In genomic region chr10:59768369-59769079, GRCm38 (mm10) we compare ENCODE assay signal across 20 mouse cellular contexts.
DNase-seq lines count a peak whose midpoint lies in the region; ATAC-seq lines count a peak whose summit lies in the region.
"Had no signal": no experiment of that assay in that cellular context is flagged by ENCODE, and none has a peak within 500 bp of the region (broad histone marks: within the 10 kb centered on the region; RNA-seq: fewer than 3 reads in every experiment).

No protein-coding gene starts in this region.

- WGBS in heart, embryonic 12.5 days: 35% methylated on average over 13 of the region's 13 CpGs
- 75% methylated on average over 13 of the region's 13 CpGs for WGBS in liver, embryonic 12.5 days (ENCODE audit: insufficient replicate concordance)
- WGBS in liver, embryonic 13.5 days (ENCODE audit: insufficient replicate concordance): 76% methylated on average over 13 of the region's 13 CpGs
- 78% methylated on average over 13 of the region's 13 CpGs for WGBS in hindbrain, embryonic 12.5 days

- no peak for ATAC-seq in heart, embryonic 12.5 days (ENCODE audit: insufficient number of reproducible peaks, low FRiP score)
- peak; percentile 52; the same call in 1 of the 2 replicates for ATAC-seq in liver, embryonic 12.5 days
- ATAC-seq in liver, embryonic 13.5 days (ENCODE audit: low read depth): peak; percentile 75
- ATAC-seq in hindbrain, embryonic 12.5 days (ENCODE audit: low FRiP score): no peak
- ATAC-seq: activated CD4-positive, CD25-positive, alpha-beta regulatory T cell, adult 4 months; forebrain, postnatal 0 days; hindbrain, postnatal 0 days had no signal

- H3K9ac ChIP-seq in heart, embryonic 12.5 days: no peak overlapping the region
- H3K9ac ChIP-seq in liver, embryonic 12.5 days: no peak overlapping the region
- no peak overlapping the region for H3K9ac ChIP-seq in liver, embryonic 13.5 days
- no peak overlapping the region for H3K9ac ChIP-seq in hindbrain, embryonic 12.5 days
- H3K9ac ChIP-seq: embryonic facial prominence, embryonic 15.5 days; forebrain, postnatal 0 days; heart, embryonic 15.5 days; limb, embryonic 13.5 days had no signal

- H3K36me3 ChIP-seq in heart, embryonic 12.5 days: peaks cover 3% of the 10 kb centered on the region; the same call in 1 of the 2 replicates
- H3K36me3 ChIP-seq in liver, embryonic 12.5 days: peaks cover 3% of the 10 kb centered on the region; the same call in 1 of the 2 replicates
- H3K36me3 ChIP-seq in liver, embryonic 13.5 days: no peaks in the 10 kb centered on the region
- no peaks in the 10 kb centered on the region for H3K36me3 ChIP-seq in hindbrain, embryonic 12.5 days
- H3K36me3 ChIP-seq: heart, embryonic 15.5 days had no signal

- H3K27me3 ChIP-seq in heart, embryonic 12.5 days (replicated peaks): no peaks in the 10 kb centered on the region
- H3K27me3 ChIP-seq in liver, embryonic 12.5 days (replicated peaks): no peaks in the 10 kb centered on the region
- no peaks in the 10 kb centered on the region for H3K27me3 ChIP-seq in liver, embryonic 13.5 days
- H3K27me3 ChIP-seq in hindbrain, embryonic 12.5 days: no peaks in the 10 kb centered on the region
- H3K27me3 ChIP-seq: embryonic facial prominence, embryonic 15.5 days; heart, embryonic 15.5 days; limb, embryonic 13.5 days had no signal

- H3K27ac ChIP-seq in heart, embryonic 12.5 days (ENCODE audit: poor library complexity, severe bottlenecking): no peak overlapping the region
- no peak overlapping the region; the same call in 1 of the 2 replicates for H3K27ac ChIP-seq in liver, embryonic 12.5 days
- peak overlapping the region; percentile 66 for H3K27ac ChIP-seq in liver, embryonic 13.5 days
- no peak overlapping the region for H3K27ac ChIP-seq in hindbrain, embryonic 12.5 days
- H3K27ac ChIP-seq: embryonic facial prominence, embryonic 15.5 days; heart, embryonic 15.5 days; hindbrain, postnatal 0 days; limb, embryonic 13.5 days had no signal

- H3K4me3 ChIP-seq in heart, embryonic 12.5 days: no peak overlapping the region
- H3K4me3 ChIP-seq in liver, embryonic 12.5 days: no peak overlapping the region
- no peak overlapping the region for H3K4me3 ChIP-seq in liver, embryonic 13.5 days (replicated peaks)
- H3K4me3 ChIP-seq in hindbrain, embryonic 12.5 days: no peak overlapping the region
- H3K4me3 ChIP-seq: embryonic facial prominence, embryonic 15.5 days; heart, embryonic 15.5 days; limb, embryonic 13.5 days; myocyte had no signal

- peaks cover 12% of the 10 kb centered on the region for H3K4me1 ChIP-seq in heart, embryonic 12.5 days (replicated peaks)
- no peaks in the 10 kb centered on the region for H3K4me1 ChIP-seq in liver, embryonic 12.5 days
- 0 out of 2 replicates have a peak, but pooled peaks cover 2% of the 10 kb centered on the region for H3K4me1 ChIP-seq in liver, embryonic 13.5 days (replicated peaks)
- no peaks in the 10 kb centered on the region for H3K4me1 ChIP-seq in hindbrain, embryonic 12.5 days
- H3K4me1 ChIP-seq: embryonic facial prominence, embryonic 15.5 days; limb, embryonic 13.5 days had no signal

- DNase-seq in heart, adult 8-10 months (ENCODE audit: low spot score): no peak
- no peak for DNase-seq in liver
- no peak for DNase-seq in liver, embryonic 13.5 days
- no peak for DNase-seq in frontal cortex, adult 2 months (ENCODE audit: extremely low spot score in 1 of 2, low spot score in 1 of 2)
- DNase-seq: adrenal gland, postnatal 10 days; cerebellum, postnatal 14 days; forebrain, postnatal 0 days; layer of hippocampus, postnatal 36 days; midbrain, embryonic 14.5 days; thymus, postnatal 25 days had no signal

- H3K4me2 ChIP-seq in heart, embryonic 12.5 days: peak overlapping the region; percentile 25; the same call in 1 of the 2 replicates
- H3K4me2 ChIP-seq in liver, embryonic 12.5 days: no peak overlapping the region
- no peak overlapping the region for H3K4me2 ChIP-seq in liver, embryonic 13.5 days
- no peak overlapping the region for H3K4me2 ChIP-seq in hindbrain, embryonic 12.5 days (replicated peaks)
- H3K4me2 ChIP-seq: embryonic facial prominence, embryonic 15.5 days; heart, embryonic 15.5 days; limb, embryonic 13.5 days had no signal

- H3K9me3 ChIP-seq in heart, embryonic 12.5 days (replicated peaks): no peaks in the 10 kb centered on the region
- H3K9me3 ChIP-seq in liver, embryonic 12.5 days (replicated peaks): no peaks in the 10 kb centered on the region
- H3K9me3 ChIP-seq in liver, embryonic 13.5 days (replicated peaks): no peaks in the 10 kb centered on the region
- no peaks in the 10 kb centered on the region for H3K9me3 ChIP-seq in hindbrain, embryonic 12.5 days (replicated peaks)
- H3K9me3 ChIP-seq: embryonic facial prominence, embryonic 15.5 days; G1E; heart, embryonic 15.5 days; limb, embryonic 13.5 days had no signal

Comparison
In these comparisons a context has a peak if more than half of its experiments do, and no peak if none do; other contexts are left out.
1. ATAC-seq: peak in liver, embryonic 12.5 days (single experiment) and liver, embryonic 13.5 days (single experiment); none in heart, embryonic 12.5 days (single experiment) and hindbrain, embryonic 12.5 days (single experiment).